Mouse (Mus musculus) monocyte, adult 5-6 weeks (primary cell): ENCODE measurements at regions not wholly inside any gene's neighbourhood (a gene's known extent, or its start where the extent isn't known, plus 50 kb on each side); places are given as distances from the start of the nearest gene placed in this dataset.

Source experiments
- ATAC-seq: fragments of 153-309, 156-312 bp; replicated peaks from 2 replicates; pipeline ENCODE4 v1.8.0; 2017; ENCODE audit warnings: mild to moderate bottlenecking; ENCODE audit not compliant: low TSS enrichment, insufficient number of reproducible peaks, severe bottlenecking, poor library complexity, low FRiP score

DNA sequence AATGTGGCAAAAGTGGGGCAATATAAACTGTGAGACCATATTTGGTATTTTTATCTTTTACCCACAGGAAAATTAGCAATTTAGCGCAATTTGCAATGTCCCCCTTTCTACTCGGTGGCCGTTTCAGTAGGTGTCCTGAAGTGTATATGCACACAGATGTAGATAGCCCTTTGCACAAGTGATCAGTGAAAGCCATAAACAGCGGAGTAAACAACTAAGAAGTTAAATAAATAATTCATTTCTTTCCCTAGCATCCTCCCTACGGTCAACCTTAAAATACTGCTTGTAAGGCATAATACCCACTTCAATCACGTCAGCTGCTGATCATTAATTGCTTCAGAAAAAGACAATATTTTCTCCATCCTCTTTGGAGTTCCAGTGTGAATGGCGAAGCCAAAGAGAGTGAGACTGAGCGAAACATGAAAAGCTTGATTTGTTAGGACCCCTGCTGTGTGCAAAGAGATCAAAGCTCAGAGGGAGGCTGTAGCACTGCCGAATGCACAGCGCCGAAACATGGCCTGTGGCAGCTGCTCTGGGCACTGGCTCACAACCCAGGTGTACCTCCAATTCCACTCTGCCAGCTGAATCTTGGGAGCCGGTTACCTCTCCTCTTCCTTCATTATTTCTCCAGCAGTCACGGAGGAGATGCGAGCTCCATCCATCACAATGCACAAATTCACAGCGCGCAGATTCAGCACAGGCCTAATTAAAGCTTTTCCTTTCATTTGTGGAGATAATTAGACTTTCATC lies 618.1 kb upstream of the Tenm3 start:
- ATAC-seq: no peak

DNA sequence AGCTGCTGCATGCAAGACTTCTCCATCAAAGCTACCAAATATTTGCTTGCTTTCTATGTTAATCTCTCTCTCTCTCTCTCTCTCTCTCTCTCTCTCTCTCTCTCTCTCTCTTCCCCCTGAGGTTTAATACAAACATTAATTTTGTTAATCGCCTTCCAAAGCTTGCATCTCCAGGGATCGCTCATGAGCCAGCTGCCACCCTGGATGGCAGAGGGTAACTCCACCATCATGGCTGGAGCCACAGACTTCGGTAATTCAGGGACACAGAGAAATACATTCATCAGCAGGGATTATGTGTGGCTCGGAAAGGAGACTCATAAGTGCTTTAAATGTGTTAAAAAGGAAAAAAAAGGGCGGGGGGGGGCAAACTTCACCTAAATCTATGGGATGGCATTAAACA lies 601.7 kb upstream of the Tenm3 start:
- no peak for ATAC-seq

DNA sequence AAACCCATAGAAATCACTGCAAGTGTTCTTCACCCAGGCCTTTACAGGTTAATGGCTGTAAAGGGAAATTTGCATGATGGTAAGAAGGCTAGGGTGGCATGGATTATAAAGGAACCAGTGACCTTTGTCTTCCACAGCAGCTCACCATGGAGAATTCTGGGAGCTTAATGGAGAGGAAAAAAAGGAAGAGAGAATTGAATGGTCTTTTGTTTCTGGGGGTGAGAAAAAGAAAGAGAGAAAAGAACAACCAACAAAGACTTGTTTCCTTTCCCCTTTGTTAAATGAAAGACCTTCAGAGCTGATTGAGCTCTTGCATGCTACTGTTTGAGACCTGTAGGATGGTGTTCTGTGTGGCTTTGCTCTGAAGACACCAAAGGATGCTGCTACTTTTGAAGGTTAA lies 597.5 kb upstream of the Tenm3 start:
- ATAC-seq: no peak

DNA sequence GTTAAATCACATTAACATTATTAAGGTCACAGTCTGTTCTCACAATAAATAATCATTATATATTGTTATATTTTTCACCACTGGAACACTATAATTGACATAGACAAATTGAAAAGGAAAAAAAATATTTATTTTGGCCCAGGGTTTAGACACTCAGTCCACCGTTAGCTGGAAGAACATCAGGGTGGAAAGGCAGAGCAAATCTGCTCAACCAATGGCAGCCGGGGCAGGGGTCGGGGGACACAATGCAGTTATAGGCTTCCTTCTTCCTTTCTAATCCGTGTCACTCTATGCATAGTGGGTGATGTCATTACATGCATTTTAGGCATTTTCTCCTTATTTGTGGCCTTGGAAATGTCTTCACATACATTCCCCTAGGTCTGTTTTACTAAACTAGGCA lies 552.8 kb upstream of the Tenm3 start:
- ATAC-seq: no peak

DNA sequence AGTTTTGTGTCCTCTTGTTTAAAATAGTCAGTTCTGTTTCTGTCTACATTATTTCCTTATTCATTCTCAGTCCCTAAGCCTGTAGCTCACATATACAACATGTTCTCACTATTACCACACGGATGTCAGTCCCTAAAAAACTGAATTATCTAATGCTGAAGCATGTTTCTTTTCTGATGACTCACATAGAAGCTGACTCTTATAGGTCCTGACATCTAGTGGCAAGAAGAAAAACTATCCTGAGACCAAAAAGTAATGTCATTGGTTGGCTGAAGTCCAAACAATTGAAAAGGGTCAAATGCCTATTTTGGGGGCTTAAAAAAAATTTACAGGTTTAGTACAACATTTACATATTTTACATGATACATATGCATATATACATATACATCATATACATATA lies 551.3 kb upstream of the Tenm3 start:
- ATAC-seq: no peak

DNA sequence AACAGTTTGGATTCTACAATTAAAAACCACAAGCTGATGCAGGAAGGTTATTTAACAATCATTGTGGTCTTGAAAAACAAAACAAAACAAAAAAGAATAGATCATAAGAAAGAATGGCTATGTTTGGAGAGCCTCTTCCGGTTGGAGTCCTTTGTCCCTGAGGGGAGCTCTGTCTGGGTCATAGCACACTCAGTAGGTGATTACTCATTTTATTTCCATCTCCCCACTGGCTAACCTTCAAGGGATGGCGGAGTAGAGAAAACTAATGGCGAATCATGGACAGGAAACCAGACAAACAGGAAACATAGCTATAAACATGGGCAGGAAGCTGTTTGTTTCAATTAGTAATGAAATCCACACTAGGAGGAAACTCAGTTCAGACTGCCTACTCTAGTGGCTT lies 545.8 kb upstream of the Tenm3 start:
- no peak for ATAC-seq

DNA sequence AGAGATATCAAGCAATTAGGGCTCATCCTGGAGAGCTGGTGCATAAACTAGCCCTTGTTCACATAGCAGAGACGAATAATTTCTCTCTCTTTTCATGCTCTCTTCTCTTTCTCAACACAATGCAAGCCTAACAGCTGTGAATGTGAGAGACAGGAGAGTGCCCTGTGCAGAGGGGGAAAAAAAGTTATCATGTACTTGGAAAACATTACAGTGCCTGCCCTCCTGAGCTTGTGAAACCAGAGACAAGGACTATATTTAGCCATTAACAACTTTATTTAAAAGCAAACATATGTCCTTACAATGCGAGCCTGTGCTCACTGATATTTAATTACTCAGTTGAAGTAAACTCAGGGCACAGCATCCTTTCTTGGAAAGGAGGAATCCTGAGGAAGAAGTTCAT lies 543.8 kb upstream of the Tenm3 start:
- no peak for ATAC-seq

DNA sequence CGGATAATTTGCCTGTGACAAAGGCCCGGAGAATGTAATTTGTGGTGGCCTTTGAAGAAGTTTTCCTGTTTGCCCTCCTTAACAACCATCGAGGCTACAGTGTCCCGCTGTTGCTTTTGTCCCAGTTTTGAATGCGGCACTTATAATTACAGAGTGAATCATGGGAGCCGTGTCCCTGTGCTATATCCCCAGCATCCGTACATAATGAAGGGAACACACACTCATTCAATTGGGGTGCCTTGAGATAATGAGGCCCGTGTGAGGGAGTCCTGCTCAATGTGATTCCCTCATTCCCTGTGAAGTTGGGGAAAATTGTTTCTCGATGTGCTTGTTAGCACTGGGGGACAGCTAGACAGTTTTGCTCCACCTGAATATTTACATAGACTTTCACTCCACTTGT lies 528.9 kb upstream of the Tenm3 start:
- ATAC-seq: no peak

DNA sequence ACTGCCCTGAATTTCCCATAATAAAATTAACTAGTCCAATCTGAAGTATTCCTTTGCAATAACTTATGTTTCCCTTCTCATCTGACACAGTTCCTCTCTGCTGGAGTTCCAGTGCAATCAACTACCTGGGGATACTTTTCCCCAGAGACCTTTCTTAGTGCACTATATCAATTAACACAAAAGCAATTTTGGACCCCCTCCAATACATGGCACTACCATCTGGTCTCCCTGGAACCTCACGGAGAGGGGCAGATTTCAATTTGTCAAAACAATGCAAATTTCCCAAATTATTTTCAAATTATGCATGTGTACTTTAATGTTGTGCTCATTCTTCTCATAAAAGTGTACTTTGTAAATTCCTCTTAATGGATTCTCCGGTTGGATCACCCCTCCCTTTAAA lies 518.9 kb upstream of the Tenm3 start:
- no peak for ATAC-seq

DNA sequence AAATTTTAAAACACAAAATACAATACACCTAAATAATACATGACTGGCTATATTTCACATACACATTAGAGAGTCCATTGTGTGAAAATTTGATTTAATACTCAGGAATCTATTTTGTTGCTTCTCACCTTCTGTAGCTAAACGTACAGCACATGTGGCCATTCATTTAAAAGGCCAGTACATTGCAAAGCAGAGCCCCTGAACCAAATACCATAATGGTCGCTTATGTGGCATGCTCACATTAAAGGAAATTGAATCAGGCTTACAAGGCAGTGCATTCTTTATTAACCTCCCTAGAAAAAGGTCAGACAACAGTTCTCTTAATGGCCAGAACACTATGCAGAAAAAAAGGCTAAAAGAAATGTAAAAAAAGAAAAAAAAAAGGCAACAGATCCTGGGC lies 517.7 kb upstream of the Tenm3 start:
- ATAC-seq: no peak

DNA sequence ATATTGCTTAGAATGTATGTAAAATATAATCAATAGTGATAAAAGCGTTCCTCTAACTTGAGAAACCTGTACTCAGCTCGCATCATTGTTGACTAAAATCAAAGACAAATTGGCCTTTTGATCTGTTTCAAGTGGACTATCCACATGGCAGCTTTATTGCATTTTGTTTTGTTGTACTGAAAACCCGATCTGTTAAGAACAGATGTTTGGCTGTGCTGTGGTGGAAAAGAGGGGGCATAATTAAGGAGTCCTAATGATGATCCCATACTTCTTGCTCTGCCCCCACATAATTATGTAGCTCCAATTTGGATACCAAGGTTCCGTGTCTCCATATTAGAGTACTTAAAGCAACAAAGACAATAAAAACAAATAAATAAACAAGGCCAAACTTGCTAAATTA lies 516.4 kb upstream of the Tenm3 start:
- ATAC-seq: no peak

DNA sequence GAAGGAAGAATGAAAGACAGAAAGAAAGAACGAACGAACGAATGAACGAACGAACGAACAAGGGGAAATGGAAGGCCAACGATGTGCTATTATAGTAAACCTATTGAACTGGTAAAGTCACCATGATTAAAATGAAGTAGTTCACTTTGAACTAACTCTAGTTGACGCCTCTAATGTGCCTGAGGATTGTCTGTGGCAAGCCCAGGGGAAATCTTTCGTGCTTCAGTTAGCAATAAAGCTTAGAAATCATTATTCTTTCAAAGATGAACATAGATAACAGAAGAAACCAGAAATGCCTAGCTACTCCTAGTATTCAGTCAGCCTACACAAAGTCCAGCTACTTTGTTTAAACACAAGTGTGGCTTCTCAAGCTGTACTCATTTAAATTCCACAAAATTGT lies 515.9 kb upstream of the Tenm3 start:
- no peak for ATAC-seq

DNA sequence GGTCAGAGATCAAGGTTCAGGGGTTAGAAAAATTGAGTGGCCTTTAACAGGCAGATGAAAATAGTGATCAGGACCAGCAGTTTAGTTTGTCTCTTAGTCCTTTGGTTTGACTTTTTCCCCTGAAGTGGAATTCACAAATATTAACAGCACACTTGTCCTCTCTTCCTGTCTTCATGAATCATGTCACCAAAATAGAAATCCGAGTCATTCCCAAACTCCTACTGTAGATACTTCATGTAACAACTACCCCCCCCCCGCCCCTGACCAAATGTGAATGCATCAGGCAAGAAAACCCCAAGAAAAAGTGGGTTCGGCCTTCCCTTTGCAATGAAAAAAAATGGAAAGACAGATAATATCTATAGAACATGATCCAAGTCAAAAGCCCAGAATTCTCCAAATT lies 504.9 kb upstream of the Tenm3 start:
- ATAC-seq: no peak

DNA sequence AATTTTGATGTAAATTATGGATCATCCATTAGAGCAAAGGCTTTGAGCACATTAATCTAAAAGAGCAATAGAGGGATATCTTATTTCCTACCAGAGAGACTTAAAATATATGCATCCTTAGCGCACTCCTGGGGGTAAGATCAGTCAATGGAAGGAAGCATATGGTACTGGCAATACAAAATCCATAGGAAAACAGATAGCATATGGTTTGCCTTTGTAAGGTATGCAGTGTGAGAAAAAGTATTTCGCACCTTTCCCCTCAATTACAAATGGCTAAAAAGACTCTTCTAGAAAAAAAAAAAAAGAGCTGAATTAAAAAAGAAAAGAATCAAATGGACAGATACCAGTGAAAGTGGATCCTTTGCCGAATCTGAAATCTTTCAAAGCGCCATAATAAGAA lies 495.0 kb upstream of the Tenm3 start:
- ATAC-seq: no peak

DNA sequence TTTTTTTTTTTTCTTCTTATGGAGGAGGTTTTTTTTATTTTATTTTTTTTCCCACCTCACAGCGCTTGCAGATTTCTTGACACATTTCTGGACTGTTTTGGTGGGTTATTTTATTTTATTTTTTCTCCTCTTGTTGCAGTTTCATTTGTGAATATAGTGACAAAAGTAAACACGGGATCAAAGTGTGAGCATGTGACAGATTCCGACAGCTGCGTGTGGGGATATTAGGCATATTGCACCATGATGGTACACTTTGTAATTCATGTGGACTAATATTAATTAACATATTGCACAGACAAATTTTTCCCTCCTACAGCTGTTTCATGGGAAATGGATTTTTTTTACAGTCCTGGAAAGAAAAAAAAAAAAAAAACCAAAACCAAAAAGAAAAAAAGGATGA lies 483.2 kb upstream of the Tenm3 start:
- ATAC-seq: no peak

DNA sequence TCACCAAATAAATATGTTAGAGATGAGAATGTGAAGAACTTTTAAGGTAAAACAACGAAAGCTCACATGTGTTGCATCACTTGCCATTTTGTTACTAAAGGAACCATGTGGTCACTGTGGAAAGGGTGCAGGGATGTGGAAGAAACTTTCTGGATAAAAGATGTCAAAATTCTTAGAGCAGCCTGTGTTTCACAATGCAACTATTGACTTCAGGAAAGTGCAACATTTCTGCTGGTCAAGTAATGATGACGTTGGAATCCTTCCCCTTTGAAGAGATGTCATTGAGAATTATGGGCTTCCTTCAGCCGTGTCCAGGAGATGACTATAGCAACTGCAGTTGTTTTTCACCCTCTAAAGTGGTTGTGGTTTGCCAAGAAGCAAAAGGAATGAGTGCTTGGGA lies 477.7 kb upstream of the Tenm3 start:
- no peak for ATAC-seq

DNA sequence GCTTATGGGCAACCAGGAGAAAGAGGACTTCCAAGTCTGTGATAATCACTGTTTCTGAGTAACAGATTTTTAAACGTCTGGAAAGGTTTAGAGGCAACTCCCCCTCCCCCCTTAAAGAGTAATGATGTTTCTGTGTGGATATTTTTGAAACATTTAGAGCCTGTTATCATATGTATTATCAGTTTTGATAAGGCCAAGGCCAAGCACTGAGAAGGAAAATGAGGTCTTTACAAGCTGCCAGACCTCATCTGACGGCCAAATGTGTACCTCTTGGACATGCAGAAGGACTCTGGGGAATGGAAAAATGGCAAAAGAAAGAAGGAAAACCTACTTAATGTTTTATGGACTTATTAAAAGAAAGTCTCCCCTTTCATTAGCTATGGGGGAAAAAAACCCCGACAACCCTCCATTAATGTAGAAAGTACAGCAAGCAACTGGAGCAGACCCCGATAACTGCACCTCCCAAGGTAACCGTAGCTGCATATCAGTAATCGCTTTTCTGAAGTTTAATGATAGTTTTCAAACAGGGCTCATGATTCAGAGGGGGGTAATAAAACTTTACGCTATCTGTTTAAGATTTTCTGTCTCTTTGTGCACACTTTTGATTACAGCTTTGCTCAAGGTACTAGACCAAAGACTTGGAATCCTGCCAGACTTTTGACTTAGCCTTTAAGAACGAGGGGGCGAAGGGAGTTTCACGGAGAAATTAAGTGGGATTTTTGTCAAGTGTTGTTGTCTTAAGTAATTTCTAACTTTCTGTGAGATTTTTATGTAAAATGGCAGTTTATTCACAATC lies 469.9 kb upstream of the Tenm3 start:
- no peak for ATAC-seq

DNA sequence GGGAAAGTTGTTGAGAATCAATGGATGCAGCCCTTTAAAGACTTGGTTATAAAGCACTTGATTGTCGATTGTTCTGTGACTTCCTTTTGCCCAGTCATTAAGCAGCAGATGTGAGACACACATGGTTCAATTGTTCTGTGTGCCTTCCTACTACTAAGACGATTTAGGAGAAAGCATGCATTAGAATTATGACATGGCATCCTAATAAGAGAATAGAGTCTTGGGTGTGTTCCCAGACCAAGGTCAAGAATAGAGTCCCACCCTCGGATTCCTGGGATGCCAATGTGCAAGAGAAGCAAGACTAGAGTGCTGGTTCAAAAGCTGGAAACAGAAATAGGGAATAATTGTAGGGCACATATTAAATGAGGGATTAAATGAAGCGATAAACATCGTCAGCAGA lies 469.1 kb upstream of the Tenm3 start:
- no peak for ATAC-seq

DNA sequence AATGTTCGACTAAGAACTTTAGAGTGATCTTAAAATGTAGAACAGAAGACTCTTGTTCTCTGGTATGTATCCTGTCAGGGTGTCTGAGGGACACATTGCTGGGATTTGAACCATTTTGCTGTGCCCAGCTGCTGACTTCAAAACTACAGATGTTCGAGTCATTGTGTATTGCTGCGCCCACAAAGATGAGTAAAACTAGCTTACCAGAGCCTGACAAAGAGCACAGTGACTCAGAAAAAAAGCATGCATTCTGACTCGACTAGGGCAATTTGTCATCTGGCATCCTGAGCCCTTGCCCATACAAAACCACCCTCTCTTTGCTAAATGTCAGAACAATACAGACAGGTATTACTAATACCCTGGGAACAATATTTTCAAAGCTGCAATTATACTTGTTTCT lies 438.6 kb upstream of the Tenm3 start:
- no peak for ATAC-seq

DNA sequence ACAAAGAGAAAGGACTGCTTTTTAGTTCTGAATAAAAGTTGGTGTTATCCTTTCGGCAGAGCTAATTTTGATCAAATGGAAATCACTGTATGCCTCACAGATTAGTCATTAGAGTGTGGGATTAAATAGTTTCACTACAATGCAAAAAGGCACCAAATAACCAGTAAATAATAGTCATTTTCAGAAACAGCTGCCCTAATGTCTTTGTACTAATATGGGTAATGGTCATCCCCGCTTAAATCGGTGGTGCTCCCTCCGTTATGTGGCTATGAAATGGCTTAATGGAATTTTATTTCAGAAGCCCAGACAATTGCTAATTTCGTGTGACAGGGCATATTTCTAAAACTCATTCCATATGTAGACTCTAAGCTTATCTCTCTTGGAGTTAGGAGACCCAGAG lies 437.5 kb upstream of the Tenm3 start:
- no peak for ATAC-seq

DNA sequence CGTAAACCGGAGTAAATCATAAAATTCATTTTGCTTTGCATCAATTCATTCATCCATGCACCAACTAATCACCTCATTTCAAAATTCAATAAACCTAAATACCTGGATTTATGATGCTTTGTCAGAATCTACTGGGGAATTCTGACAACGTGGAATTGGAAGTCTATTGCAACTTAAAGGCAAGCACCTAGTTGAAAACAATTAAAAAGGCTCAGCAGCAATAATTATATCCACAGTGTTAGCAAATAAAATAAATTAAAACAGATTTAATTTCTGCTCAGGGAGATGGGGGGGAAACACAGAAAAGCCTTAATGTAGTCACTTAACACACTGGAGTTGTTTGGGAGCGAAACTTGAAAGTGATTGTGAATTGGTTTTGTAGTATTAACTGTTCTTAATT lies 430.3 kb upstream of the Tenm3 start:
- ATAC-seq: no peak
